Mouse (Mus musculus): ENCODE measurements around the gene Gramd1c. TPM values are rescaled to one million over a fixed set of nuclear protein-coding genes. Genes with fewer than 3 reads are reported as not detected.

Gramd1c gene
- total RNA-seq, 1 experiment from 2014 or later = 1.6 TPM

DNA sequence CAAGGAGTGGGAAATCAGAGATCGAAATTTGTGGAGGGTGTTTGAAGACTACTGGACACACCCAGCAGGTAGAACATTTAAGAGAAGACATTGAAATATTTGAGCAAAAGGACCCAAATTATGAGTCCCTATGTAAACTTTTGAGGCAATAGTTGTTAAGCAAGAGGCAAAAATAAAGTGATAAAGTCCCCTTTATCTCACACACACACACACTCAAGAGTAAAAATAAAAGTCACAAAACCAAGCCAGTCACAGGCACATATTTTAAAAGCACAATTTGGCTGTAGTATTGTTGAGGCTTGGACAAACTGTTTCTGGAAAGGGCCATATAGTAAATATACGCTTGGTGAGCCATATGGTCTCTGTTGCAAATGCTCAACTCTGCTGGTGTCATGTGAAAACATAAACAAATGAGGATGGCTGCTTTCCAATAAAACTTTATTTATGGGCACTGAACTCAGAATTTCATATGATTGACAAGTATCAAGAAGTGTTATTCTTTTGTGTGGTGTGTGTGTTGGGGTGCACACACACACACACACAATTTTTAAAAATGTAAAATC is 44.1 kb downstream of the Gramd1c start:
- DNase-seq = no peak

- DNase-seq = no peak
Measured at GRCm38 (mm10) chr16:44018372-44018771, 44.8 kb downstream of the Gramd1c start.

DNA sequence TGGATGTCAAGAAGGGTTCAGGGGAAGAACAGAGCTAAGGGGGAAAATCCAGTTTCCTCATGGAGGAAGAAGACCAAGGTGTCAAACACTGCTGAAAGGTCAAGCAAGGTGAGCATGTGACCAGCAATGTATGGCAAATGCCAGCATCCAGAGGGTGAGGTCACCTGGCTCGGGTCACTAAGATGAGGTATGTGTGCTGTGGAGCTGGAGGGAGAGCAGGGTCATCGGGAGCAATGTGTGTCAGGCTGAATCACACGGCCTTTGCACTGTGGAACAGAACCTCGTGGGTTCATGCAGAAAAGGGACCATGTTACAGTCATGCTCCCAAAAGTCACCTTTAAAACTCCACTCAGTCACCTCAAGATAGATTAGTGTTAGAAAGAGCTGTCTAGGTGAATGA is 45.4 kb downstream of the Gramd1c start:
- no peak for DNase-seq

DNA sequence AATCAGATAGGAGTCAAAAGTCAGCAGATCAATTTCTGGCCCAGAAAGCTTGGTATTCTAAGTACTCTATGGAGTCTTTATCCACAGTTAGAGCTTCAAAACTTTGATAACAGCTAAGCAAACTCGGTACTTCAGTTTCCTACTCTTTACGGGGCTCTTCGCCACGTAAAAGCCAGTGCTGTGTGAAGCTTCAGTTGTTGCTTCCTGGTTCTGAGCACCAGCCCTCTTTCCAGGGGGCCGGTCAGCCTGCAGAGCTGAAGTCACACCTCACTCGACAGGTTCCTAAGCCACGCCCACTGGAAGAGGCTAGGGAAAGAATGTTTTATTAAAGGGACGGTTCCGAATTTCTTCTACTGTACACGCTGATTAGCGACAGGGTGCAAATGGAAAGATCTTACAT is 47.0 kb downstream of the Gramd1c start:
- peak; percentile 15 for DNase-seq

DNA sequence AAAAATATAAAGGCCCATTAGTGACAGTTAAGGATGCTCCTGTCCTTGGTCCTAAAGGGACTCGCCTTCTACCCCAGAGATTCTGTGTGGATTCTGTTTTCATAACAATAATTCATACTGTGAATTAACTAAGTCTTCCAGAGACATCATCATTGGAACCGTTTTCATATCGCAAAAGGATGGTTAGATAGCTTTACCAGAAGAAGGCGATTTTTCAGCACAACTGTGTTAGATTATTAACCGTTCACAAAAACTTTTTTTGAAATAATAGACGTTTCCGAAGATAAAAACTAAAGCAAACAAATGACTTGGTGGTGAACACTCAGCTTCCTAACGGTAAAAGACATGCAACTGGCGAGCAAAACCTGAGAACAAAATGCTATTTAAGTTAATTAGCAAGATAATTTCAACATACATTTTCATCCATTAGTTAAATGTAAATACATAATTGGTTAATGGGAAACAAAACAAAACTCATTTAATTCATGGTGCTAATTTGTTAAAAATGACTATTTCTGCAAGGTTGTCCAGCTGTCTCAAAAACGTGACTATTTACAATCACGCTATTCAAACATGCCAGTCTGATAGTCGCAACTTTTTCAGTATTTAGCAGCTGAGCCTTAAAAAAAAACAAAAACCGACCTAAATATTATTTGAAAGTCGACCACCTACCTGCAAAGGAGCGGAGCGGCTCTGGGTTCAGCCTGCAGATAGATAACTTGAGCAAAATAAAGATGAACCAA is 47.6 kb downstream of the Gramd1c start:
- DNase-seq = no peak

- DNase-seq = no peak
Measured at GRCm38 (mm10) chr16:44011010-44011409, 52.1 kb downstream of the Gramd1c start.

- no peak for DNase-seq
Measured at GRCm38 (mm10) chr16:44002086-44002485, 61.1 kb downstream of the Gramd1c start.

- peak; percentile 7 for DNase-seq
Measured at GRCm38 (mm10) chr16:43999541-43999940, 63.6 kb downstream of the Gramd1c start.

DNA sequence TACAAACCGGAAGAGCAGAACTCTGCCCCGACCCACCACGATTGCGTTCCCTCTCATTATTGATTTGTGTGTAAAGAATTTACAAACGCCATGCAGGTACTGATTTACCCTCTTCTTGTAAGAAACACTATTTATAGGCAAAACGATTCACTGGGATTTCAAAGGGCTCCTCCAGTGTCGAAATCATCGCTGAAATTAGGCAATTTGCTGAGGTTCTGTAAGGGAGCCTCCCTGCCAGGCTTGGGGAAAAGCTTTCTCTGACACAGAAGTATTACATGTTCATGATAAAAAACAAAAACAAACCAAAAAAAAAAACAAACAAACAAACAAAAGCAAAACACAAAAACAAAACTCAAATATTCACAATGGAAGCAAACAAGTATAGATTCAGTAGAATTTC is 64.0 kb downstream of the Gramd1c start:
- no peak for DNase-seq

DNA sequence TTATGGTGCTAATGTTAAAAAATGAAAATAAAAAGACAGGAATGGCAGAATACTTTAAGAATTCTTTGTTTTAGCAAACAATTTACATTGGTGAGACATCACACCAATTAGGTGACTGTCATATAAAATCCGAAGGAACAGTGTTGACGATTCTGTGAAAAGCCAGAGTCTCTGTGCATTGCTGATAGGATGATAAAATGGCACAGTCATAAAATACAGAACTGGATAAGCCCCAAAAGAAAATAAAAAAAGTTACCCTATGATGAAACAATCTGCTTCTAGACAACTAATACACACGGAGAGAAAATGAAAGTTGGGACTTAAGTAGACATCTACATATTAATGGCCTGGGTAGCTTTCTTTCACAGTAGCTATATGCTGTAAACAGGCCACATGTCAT is 68.5 kb downstream of the Gramd1c start:
- no peak for DNase-seq

DNA sequence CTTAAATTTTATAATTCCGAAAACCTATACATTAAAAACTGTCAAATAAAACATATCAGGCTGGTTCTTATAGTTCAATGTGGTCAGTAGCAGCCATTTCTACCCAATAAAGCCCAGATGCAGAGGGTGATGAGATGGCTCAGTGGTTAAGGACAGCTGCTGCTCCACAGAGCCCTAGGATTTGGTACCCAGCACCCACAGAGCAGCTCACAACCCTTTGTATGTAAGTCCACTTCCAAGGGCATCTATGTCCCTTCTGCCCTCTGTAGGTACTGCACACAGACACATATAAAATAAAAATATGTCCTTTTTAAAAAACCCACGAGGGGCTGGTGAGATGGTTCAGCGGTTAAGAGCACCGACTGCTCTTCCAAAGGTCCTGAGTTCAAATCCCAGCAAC is 76.8 kb downstream of the Gramd1c start:
- DNase-seq = no peak

- no peak for DNase-seq
Measured at GRCm38 (mm10) chr16:43980110-43980609, 83.0 kb downstream of the Gramd1c start.

GRCm38 (mm10) chr16:43979328-43980109 is 83.6 kb downstream of the Gramd1c start, which contains the start of gene Zdhhc23:
Zdhhc23 (minus strand) TSS chr16:43979791.
- peak; percentile 57 for DNase-seq

DNA sequence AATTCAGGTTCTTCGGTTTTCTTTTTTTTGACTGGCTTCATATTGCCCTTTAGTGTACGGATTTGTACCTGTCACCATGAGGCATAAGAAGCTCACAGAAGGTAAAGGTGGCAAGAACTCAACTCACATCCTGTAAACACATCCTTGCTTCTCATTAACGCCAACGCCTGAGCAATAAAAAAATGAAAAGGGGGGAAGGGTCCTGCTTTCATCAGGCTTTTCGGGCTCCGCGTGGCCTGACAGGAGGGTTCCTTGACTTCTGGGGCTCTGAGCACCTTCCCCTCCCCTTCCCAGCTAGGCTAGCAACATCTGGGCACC is 84.2 kb downstream of the Gramd1c start:
- no peak for DNase-seq

DNA sequence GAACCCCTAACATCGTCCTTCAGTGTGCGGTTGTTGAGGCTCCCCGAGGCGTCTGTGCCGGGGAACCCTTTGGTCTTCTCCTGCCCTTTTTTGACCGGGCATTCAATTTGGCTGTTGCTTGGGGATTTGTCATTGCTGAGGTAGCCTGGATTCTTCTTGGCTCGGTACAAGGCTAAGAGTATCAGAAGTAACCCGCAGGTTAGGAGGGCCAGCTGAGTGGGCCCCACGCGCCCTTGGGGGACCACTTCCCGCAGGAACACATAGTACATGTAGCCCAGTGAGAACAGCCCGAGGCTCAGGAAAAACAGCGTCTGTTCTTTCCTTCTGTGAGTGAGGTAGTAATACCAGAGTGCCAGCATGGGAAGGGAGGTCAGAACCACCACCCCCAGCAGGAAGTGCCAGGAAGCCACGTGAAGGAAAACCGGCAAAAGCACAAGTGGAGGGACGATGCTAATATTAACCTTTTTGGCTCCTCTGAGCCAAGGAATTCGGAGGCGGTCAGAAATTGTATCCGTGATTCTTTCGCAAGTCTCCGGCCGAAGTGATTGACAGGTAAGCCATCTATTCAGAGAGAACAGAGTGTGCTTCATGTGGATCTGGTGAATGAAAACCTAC is 89.4 kb downstream of the Gramd1c start:
- no peak for DNase-seq

GRCm38 (mm10) chr16:43973147-43973546 is 90.0 kb downstream of the Gramd1c start:
- no peak for DNase-seq

DNA sequence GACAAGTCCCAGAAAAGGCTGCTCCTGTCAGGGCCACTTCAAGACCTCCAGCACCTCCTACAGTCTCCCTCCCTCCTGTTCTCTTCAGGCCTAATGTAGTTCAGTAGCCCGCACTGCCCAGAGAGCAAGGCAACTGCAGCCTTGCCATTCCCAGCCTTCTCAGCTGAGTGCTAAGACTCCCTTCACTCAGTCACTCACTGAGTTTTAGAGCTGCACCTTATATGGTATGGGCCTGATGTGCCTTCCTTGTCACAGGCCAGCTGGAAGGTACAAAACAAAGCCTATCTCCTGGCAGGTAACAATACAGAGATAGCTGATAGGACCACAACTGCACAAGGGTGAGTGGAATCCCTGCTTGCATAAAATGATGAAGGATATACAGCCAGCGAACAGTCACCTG is 90.8 kb downstream of the Gramd1c start:
- no peak for DNase-seq

- DNase-seq = no peak
Measured at GRCm38 (mm10) chr16:43971741-43972140, 91.4 kb downstream of the Gramd1c start.

DNA sequence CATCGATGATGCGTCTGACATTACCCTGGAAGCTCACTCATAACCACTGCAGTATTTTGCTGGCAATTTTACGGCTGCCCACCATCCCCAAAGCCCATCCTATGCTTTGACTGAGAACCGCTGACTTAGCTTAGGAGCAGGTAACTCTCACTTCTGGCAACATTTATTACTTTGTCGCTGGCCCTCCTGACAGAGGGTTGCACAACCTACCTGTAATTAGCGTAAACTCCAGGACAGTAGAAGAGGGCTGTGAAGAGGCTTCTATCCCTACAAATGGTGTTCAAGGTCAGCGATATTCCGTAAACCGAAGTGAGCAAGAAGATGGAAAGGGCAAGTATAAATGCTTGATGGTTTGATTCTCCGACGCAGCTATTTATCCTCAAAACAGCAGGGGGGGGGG is 92.0 kb downstream of the Gramd1c start:
- DNase-seq = no peak

GRCm38 (mm10) chr16:43970426-43970825 is 92.7 kb downstream of the Gramd1c start:
- DNase-seq = no peak

DNA sequence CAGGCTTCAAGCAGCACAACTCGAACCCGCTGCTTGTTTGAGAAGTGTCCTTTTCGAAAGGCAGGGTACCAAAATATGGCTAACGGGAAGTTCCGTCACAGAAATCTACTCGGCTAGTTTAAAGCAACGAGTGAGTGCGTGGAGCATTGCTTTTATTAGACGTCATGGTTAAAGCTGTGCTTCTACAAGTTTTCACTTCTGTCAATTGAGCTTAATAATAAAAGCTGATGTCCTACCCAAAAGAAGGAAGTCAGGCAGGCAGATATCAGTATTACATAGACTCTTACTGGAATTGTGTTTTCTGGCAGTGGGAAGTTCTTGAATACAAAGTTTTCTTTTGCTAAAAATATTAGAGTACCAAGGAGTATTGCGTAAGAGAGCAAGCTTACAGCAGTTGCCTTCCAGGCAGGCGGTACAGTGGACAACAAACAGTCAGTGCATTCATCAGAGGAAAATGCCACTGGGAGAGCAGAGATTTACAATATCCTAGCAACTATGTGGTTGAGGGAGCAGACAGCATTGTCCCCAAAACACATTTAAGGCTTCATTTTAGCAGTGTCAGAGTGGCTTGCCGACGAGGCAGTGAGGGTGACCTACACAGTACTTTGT is 97.3 kb downstream of the Gramd1c start:
- no peak for DNase-seq

DNA sequence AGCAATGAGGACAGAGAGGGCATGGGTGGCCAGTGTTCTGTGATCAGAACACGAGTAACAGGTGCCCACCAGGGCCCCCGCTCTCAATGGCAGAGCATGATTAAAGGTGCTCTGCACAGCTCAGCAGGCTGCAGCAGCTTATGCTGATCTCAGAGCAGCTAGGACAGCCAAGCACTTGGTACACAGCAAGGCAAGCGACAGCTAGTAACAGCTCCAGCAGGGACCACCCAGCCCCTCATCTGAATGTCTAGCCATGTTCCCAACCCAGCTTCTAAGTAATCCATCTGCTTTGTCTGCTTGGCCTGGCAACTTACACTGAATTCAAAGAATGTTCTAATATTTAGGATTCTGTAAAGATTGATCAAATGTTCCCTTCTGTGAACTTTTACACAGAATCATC is 99.4 kb downstream of the Gramd1c start:
- DNase-seq = no peak

Data from adrenal gland, postnatal 25 days (tissue).